Mouse (Mus musculus) thymus, adult 2 months (tissue): Measurements from ENCODE around the gene Metrn. TPM values are rescaled to one million over a fixed set of nuclear protein-coding genes. Genes with fewer than 3 reads are reported as not detected.

Source experiments
- DNase-seq: peaks from one replicate; pipeline ENCODE4 v3.0.0; 2021
- H3K27ac ChIP-seq: fragments of 200-500 bp; 2 replicates; pipeline ENCODE4 v1.5.1; 2012; ENCODE audit warnings: low read length, control low read depth; ENCODE audit not compliant: control insufficient read depth, insufficient read depth
- H3K27me3 ChIP-seq: fragments of 200-500 bp; 2 replicates; pipeline ENCODE4 v1.6.1; 2012; ENCODE audit warnings: mild to moderate bottlenecking, low read length, moderate library complexity, mixed read lengths; ENCODE audit not compliant: control insufficient read depth, insufficient read depth
- H3K36me3 ChIP-seq: fragments of 200-500 bp; 2 replicates; pipeline ENCODE4 v1.6.1; 2012; ENCODE audit warnings: mild to moderate bottlenecking, low read length, moderate library complexity; ENCODE audit not compliant: control insufficient read depth, insufficient read depth
- H3K4me1 ChIP-seq: fragments of 200-500 bp; replicated peaks from 2 replicates; pipeline ENCODE4 v1.6.1; 2012; ENCODE audit warnings: low read length; ENCODE audit not compliant: control insufficient read depth, insufficient read depth
- H3K4me3 ChIP-seq: fragments of 200-500 bp; 2 replicates; pipeline ENCODE4 v1.5.1; 2012; ENCODE audit warnings: mild to moderate bottlenecking, low read length, control low read depth, moderate library complexity; ENCODE audit not compliant: control insufficient read depth, insufficient read depth
- CTCF ChIP-seq: fragments of 200-500 bp; IDR thresholded peaks from 2 replicates; pipeline ENCODE4 v1.5.1; 2012; ENCODE audit warnings: mild to moderate bottlenecking, control low read depth, low read length, moderate library complexity, borderline replicate concordance; ENCODE audit not compliant: control insufficient read depth, poor library complexity, insufficient read depth; ENCODE audit errors: extremely low read depth
- POLR2A ChIP-seq: fragments of 200-500 bp; IDR thresholded peaks from 2 replicates; pipeline ENCODE4 v1.6.1; 2012; ENCODE audit warnings: mild to moderate bottlenecking, low read length, control low read depth, moderate library complexity; ENCODE audit not compliant: control insufficient read depth, poor library complexity, insufficient read depth; ENCODE audit errors: extremely low read depth
- WGBS: fragments of 180-500 bp; shearing (Covaris S2); methylation state at CpG from one replicate; pipeline ENCODE4 v1.1.7; 2018; 5-methylcytosine and 5-hydroxymethylcytosine counted together
- polyA plus RNA-seq: library from polyadenylated mRNA; depleted of rRNA; stranded (reverse); fragments of >200 nt; gene quantifications from 2 replicates; pipeline ENCODE4 v1.2.3, GENCODE M21; 2012

The Metrn gene
- polyA plus RNA-seq, 1 experiment: 171 TPM

DNA sequence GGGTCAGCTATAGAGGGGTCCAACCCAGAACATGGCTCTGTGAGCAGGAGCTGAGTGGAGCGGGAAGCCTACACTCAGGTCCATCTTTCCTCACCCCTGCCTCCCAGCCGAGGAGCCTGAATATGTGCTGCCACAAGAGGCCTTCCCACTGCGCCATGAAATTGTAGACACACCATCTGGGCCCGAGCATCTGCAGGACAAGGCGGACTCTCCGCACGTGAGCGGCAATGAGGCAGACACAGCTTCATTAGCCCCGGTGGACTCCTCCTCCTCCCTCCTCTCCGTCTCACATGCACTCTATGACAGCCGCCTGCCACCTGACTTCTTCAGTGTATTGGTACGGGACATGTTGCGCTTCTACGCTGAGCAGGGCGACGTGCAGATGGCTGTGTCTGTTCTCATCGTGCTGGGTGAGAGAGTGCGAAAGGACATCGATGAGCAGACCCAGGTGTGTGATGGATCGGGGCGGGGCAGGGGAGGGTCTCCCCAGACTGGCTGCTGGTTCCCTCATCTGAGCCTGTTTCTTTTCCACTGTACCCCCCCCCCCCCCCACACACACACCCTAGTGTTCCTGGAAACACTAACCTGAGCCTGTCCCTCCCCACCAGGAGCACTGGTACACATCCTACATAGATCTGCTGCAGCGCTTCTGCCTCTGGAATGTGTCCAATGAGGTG, 30.7 kb upstream of the Metrn start:
- Histone ChIP-seq H3K27me3 (no peaks in the 10 kb centered on the region), H3K27ac (no peak overlapping the region), H3K4me1 (peaks cover 43% of the 10 kb centered on the region), H3K4me3 (no peak overlapping the region), H3K36me3 (peaks cover 4% of the 10 kb centered on the region; the same call in 1 of the 2 replicates)
- no peak for TF ChIP-seq CTCF
- TF ChIP-seq POLR2A: no peak
- no peak for DNase-seq
- 95% methylated on average over 22 of the region's 22 CpGs for WGBS

DNA sequence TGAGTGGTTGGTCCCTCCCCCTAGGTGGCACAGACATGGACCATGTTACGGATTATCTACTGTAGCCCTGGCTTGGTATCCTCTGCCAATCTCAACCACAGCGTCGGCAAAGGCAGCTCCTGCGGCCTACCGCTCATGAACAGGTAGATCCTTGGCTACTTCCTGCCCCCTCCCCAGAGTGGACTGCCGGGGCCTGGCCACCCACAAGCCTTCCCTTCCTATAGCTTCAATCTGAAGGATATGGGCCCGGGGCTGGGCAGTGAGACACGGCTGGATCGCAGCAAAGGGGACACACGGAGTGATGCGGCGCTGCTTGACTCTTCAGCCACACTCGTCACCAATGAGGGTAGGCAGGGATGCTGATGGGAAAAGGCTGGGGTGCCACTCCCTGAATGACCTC, 30.1 kb upstream of the Metrn start:
- Histone ChIP-seq H3K27ac (no peak overlapping the region), H3K27me3 (no peaks in the 10 kb centered on the region), H3K36me3 (peaks cover 4% of the 10 kb centered on the region; the same call in 1 of the 2 replicates), H3K4me1 (peaks cover 40% of the 10 kb centered on the region), H3K4me3 (no peak overlapping the region)
- 97% methylated on average over 13 of the region's 13 CpGs for WGBS
- no peak for TF ChIP-seq POLR2A
- TF ChIP-seq CTCF: no peak
- DNase-seq: no peak

DNA sequence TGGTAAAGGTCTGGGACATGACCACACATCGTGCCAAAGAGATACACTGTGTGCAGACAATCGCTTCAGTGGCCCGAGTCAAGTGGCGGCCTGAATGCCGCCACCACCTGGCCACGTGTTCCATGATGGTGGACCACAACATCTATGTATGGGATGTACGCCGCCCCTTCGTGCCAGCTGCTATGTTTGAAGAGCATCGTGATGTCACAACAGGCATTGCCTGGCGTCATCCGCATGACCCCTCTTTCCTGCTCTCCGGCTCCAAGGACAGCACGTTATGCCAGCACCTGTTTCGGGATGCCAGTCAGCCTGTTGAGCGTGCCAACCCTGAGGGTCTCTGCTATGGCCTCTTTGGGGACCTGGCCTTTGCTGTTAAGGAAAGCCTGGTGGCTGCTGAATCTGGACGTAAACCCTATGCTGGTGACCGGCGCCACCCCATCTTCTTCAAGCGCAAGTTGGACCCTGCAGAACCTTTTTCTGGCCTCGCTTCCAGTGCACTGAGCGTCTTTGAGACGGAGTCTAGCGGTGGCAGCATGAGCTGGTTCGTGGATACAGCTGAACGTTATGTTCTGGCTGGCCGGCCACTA, 29.1 kb upstream of the Metrn start:
- Histone ChIP-seq H3K4me1 (peaks cover 31% of the 10 kb centered on the region), H3K4me3 (no peak overlapping the region), H3K27ac (no peak overlapping the region), H3K36me3 (peaks cover 4% of the 10 kb centered on the region; the same call in 1 of the 2 replicates), H3K27me3 (no peaks in the 10 kb centered on the region; the same call in 1 of the 2 replicates)
- no peak for DNase-seq
- 98% methylated on average over 27 of the region's 27 CpGs for WGBS
- TF ChIP-seq CTCF (no peak), POLR2A (no peak)

DNA sequence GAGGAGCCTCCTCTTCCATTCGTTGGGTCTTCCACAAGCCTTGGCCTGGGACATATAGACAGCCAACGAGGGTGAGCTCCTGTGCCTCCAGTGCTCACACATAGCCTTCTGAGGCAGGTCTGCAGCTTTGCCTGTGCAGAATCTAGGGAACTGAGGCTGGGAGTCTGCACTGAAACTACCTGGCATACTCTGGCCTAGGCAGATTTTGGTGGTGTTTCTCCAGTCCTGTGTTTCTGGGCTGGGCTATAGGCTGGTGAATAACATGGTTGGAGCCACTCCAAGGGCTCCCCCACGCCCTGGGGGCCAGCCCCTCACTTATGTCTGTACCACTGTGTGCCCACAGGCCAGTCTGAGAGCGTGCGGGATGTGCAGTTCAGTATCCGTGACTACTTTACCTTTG, 28.4 kb upstream of the Metrn start:
- WGBS: 97% methylated on average over 6 of the region's 6 CpGs
- H3K4me3 ChIP-seq: no peak overlapping the region
- no peak for DNase-seq

DNA sequence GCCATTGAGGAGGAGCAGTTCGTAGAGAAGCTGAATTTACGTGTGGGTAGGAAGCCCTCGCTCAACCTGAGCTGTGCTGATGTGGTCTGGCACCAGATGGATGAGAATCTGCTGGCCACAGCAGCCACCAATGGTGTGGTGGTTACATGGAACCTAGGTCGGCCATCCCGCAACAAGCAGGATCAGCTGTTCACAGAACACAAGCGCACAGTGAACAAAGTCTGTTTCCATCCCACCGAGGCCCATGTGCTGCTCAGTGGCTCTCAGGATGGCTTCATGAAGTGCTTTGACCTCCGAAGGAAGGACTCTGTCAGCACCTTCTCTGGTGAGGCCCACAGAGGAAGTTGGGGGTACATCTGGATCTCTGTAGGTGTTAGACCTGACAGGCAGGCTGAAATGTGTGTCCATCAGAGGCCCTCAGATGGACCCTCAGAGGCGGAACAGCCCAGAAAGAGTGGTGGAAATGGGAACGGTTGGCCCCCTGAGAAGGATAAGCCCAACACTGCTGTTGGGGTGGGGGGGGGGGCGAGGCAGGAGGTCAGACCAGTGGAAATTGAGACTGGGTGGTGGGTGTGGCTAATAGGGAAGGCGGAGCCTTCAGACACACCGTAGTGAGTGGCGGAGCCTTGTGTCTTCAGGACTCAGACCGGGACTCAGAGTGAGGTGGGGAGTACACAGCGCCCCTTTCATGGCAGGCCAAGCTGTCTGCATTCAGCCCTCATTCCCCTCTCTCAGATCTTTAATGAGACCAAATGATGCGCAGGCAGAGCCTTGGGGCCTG, 27.6 kb upstream of the Metrn start:
- Histone ChIP-seq H3K36me3 (no peaks in the 10 kb centered on the region), H3K27ac (no peak overlapping the region), H3K4me3 (peak overlapping the region; percentile 96), H3K27me3 (peaks cover 3% of the 10 kb centered on the region; the same call in 1 of the 2 replicates), H3K4me1 (peaks cover 28% of the 10 kb centered on the region)
- TF ChIP-seq POLR2A (no peak), CTCF (no peak)
- WGBS: 82% methylated on average over 17 of the region's 17 CpGs
- DNase-seq: no peak

More for the DNA sequence above, 28.4 kb upstream of the Metrn start:
- no peak for TF ChIP-seq CTCF
- no peak for TF ChIP-seq POLR2A
- no peaks in the 10 kb centered on the region; the same call in 1 of the 2 replicates for H3K27me3 ChIP-seq
- H3K4me1 ChIP-seq: peaks cover 31% of the 10 kb centered on the region
- no peak overlapping the region for H3K27ac ChIP-seq
- no peaks in the 10 kb centered on the region for H3K36me3 ChIP-seq

DNA sequence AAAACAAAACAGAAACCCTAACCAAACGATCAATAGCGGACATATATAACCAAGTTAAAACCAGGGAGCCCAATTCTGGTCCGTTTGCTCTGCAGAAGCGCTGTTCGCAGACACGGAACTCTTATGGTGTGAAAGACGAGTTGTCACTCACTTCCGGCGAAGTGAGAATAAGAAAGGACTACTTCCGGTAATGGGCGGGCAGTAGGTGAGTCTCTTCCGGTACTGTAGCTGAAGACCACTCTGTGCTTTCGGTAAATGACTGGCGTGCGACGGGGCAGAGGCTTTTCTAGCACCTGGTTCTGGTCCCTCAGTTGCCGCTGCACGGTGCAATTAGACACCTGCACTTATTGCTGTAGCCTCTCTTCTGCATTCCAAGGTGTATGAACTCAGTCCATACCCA, 26.5 kb upstream of the Metrn start, which contains the start of gene Wdr24:
Gene Wdr24, plus strand, starts transcription at position 176 of the 400 bp plus-strand sequence.
- Histone ChIP-seq H3K27me3 (peaks cover 9% of the 10 kb centered on the region; the same call in 1 of the 2 replicates), H3K36me3 (no peaks in the 10 kb centered on the region), H3K27ac (peak within 1 kb of the TSS; percentile 50; the same call in 1 of the 2 replicates), H3K4me3 (peak within 1 kb of the TSS; percentile 96), H3K4me1 (peaks cover 20% of the 10 kb centered on the region)
- TF ChIP-seq CTCF (no peak), POLR2A (no peak; the same call in 1 of the 2 replicates)
- peak; percentile 80 for DNase-seq
- WGBS: under 1% methylated on average over 18 of the region's 18 CpGs
